Mouse (Mus musculus): ENCODE measurements around the gene Prkg2. TPM values are rescaled to one million over a fixed set of nuclear protein-coding genes. Genes with fewer than 3 reads are reported as not detected.

Gene Prkg2
- polyA plus RNA-seq, 1 experiment = not detected

DNA sequence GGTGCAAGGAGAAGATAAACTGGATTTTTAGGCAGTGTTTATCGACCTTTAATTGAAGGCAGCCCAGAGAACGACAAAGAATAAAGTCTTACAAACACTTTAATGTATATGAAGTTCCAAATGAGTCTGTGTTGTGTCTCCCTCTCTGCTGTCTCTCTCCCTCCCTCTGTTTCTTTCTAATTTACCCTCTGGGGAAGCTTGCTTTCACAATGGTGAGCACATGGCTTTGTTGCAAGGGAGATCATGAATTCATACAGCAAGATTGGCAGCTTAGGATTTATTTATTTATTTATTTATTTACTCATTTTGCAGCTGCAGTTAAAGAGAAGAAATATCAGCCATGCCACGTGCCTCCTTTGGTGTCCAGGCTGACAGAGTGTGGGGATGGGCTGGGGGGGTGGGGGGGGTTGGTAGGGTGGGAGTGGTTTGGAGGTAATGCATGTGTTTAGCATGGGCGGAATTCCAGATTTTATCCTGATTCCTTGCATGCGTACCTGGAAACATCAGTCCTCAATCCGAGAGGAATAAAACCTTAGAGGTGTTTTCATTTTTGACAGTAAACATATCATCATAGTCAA is 97.4 kb downstream of the Prkg2 start:
- H3K27ac ChIP-seq (ENCODE audit: insufficient read depth, low read depth, low read length) = no peak overlapping the region
- no peak overlapping the region for H3K4me3 ChIP-seq (ENCODE audit: insufficient read depth, low read depth, low read length)
- 80% methylated on average over 6 of the region's 6 CpGs for WGBS
- no peaks in the 10 kb centered on the region for H3K4me1 ChIP-seq (ENCODE audit: control insufficient read depth, insufficient read depth, low read length)
- no peak for TF ChIP-seq POLR2A (IDR thresholded peaks at IDR 0.05; ENCODE audit: insufficient read depth, low read depth, low read length)
- no peak for TF ChIP-seq CTCF (IDR thresholded peaks at IDR 0.05; ENCODE audit: insufficient read depth, low read depth, low read length)

DNA sequence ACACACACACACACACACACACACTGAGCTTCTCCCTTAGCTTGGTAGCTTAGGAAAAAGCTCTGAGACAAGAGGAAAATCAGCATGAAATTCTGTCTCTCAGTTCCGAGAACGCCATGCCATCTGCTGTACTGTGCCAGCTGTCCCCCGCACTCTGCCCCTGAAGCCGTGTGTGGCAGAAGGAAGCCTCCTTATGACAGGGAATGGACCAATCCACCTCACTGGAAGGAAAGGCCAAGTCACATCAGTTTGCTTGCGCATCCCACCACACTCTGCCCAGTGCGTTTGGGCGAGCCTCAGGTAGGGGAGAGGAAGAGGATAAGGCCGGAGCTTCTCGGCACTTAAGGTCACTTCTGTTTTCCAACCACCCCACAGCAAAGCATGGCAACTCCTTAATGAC is 98.0 kb downstream of the Prkg2 start:
- Histone ChIP-seq H3K4me3 (ENCODE audit: insufficient read depth, low read depth, low read length) (no peak overlapping the region), H3K4me1 (ENCODE audit: control insufficient read depth, insufficient read depth, low read length) (no peaks in the 10 kb centered on the region), H3K27ac (ENCODE audit: insufficient read depth, low read depth, low read length) (no peak overlapping the region)
- 92% methylated on average over 9 of the region's 9 CpGs for WGBS
- TF ChIP-seq POLR2A (IDR thresholded peaks at IDR 0.05; ENCODE audit: insufficient read depth, low read depth, low read length) (no peak), CTCF (IDR thresholded peaks at IDR 0.05; ENCODE audit: insufficient read depth, low read depth, low read length) (no peak)

DNA sequence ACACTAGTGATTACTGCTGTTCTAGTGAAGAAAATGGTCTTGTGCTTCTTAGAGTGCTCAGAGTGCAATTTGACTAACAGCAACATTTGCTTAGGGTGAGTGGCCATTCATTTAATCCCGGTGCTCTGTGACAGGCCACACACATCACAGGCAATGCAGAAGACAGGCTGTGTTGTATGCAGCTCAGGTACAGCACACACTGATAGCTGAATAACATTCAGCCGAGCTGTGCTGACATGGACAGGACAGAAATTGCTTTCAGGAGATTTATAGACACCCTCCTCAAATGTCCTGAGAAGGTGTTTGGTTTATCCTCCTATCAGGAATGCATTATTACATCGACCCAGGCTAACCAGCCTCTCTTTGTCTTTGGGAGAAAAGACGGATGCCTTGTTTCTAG is 99.3 kb downstream of the Prkg2 start:
- Histone ChIP-seq H3K4me3 (ENCODE audit: insufficient read depth, low read depth, low read length) (no peak overlapping the region), H3K27ac (ENCODE audit: insufficient read depth, low read depth, low read length) (no peak overlapping the region), H3K4me1 (ENCODE audit: control insufficient read depth, insufficient read depth, low read length) (no peaks in the 10 kb centered on the region)
- WGBS = 59% methylated on average over 4 of the region's 4 CpGs
- TF ChIP-seq CTCF (IDR thresholded peaks at IDR 0.05; ENCODE audit: insufficient read depth, low read depth, low read length) = no peak
- TF ChIP-seq POLR2A (IDR thresholded peaks at IDR 0.05; ENCODE audit: insufficient read depth, low read depth, low read length) = no peak

DNA sequence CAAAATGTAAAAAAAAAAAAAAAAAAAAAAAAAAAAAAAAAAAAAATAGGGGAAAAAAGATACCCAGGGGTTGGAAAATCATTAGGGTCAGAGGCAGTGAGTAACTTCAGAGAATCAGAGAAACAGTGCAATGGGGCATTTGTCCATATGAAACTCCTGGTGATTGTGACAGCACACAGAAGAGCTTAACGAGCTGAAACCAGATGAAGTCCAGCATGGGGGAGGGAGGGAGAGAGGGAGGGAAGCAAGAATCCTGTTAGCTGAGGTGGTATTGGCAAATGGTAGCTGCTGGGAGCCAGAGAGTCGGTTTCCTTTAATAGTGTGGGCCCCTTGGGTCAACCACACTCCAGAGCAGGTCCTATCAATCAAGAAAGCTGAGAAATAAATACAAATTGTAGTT is 100.5 kb downstream of the Prkg2 start:
- no peak overlapping the region for H3K27ac ChIP-seq (ENCODE audit: insufficient read depth, low read depth, low read length)
- WGBS = 66% methylated on average over 2 of the region's 2 CpGs
- no peak for TF ChIP-seq CTCF (IDR thresholded peaks at IDR 0.05; ENCODE audit: insufficient read depth, low read depth, low read length)
- TF ChIP-seq POLR2A (IDR thresholded peaks at IDR 0.05; ENCODE audit: insufficient read depth, low read depth, low read length) = no peak
- H3K4me3 ChIP-seq (ENCODE audit: insufficient read depth, low read depth, low read length) = no peak overlapping the region
- H3K4me1 ChIP-seq (ENCODE audit: control insufficient read depth, insufficient read depth, low read length) = no peaks in the 10 kb centered on the region

DNA sequence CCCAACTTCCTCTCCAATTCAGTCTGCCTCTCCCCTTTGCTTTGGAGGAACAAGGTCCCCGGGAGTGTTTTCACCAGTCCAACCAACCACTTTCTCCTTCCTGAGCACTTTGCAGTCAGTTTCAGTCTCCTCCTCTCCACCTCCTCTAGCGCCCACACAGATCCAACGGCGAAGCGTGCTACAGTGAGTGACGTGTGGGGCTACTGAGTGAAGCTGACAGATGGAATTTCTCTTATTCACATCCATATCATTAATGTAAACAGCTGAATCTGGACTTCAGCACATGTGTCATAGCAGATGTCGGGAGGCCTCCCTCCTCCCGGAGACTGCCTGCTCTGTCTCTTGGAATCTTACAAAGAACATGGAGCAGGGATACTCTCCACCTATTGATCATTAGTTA is 101.2 kb downstream of the Prkg2 start:
- no peaks in the 10 kb centered on the region for H3K4me1 ChIP-seq (ENCODE audit: control insufficient read depth, insufficient read depth, low read length)
- TF ChIP-seq CTCF (IDR thresholded peaks at IDR 0.05; ENCODE audit: insufficient read depth, low read depth, low read length) = no peak
- TF ChIP-seq POLR2A (IDR thresholded peaks at IDR 0.05; ENCODE audit: insufficient read depth, low read depth, low read length) = no peak
- WGBS = 82% methylated on average over 8 of the region's 8 CpGs

DNA sequence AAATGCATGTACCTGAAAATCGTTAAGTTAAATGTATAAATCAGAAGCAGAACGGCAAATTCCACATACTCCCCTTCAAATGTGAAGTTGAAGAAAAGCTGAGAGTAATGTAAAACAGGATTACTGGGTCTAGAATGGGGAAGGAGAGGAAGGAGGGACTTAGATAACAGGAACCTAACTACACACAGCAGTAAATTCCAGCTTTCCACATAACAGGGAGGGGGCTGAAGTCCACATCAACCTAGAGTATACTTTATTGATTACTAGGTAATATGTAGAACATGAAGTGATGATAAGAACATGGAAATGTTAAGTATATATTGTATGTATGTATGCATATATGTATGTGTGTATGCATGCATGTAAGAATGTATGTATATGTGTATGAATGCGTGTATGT is 114.2 kb downstream of the Prkg2 start:
- Histone ChIP-seq H3K27ac (ENCODE audit: insufficient read depth, low read depth, low read length) (no peak overlapping the region), H3K4me3 (ENCODE audit: insufficient read depth, low read depth, low read length) (no peak overlapping the region), H3K4me1 (ENCODE audit: control insufficient read depth, insufficient read depth, low read length) (no peaks in the 10 kb centered on the region)
- WGBS = 91% methylated on average over 3 of the region's 3 CpGs
- TF ChIP-seq POLR2A (IDR thresholded peaks at IDR 0.05; ENCODE audit: insufficient read depth, low read depth, low read length) = no peak
- TF ChIP-seq CTCF (IDR thresholded peaks at IDR 0.05; ENCODE audit: insufficient read depth, low read depth, low read length) = no peak

More for the DNA sequence above, 101.2 kb downstream of the Prkg2 start:
- H3K27ac ChIP-seq (ENCODE audit: insufficient read depth, low read depth, low read length) = no peak overlapping the region
- no peak overlapping the region for H3K4me3 ChIP-seq (ENCODE audit: insufficient read depth, low read depth, low read length)

DNA sequence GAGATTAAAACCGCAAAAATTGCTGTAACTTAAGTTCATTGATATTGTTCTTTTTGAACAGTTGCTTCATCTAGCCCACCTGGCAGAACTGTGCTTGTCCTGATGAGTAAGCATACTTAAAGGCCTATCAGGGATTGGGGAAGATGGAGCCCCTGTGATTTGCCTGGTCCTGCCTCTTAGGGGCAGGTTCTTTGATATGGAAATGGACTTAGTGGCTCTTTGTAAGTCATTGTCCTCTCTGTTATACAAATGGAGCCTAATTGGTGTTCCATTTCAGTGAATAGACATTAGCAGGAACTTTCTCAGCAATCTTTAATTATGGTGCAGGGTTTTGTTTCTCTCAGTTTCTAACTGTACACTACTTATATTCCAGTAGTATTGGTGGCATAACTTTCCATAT is 115.5 kb downstream of the Prkg2 start:
- Histone ChIP-seq H3K27ac (ENCODE audit: insufficient read depth, low read depth, low read length) (no peak overlapping the region), H3K4me1 (ENCODE audit: control insufficient read depth, insufficient read depth, low read length) (no peaks in the 10 kb centered on the region), H3K4me3 (ENCODE audit: insufficient read depth, low read depth, low read length) (no peak overlapping the region)
- TF ChIP-seq POLR2A (IDR thresholded peaks at IDR 0.05; ENCODE audit: insufficient read depth, low read depth, low read length) (no peak), CTCF (IDR thresholded peaks at IDR 0.05; ENCODE audit: insufficient read depth, low read depth, low read length) (no peak)
- WGBS = 47% methylated on average over 1 of the region's 1 CpGs

DNA sequence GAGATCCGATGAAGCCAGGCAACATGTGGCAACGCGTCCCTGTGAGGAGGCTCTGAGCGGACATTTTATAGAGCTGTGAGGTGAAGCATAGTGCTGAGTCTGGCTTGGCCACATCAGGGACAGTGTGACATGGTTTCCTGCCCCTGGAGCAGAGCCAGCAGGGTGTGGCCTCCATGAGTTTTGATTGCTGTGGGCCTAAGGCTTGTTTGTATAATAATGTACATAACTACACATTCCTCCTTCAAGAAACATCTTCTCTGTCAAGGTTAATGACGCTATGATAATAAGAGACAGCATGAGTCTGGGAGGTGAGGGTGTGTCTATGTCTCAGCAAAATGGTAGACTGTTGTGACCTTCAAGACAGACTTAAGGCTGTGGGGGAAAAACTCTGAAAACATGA is 118.4 kb downstream of the Prkg2 start:
- TF ChIP-seq CTCF (IDR thresholded peaks at IDR 0.05; ENCODE audit: insufficient read depth, low read depth, low read length) (no peak), POLR2A (IDR thresholded peaks at IDR 0.05; ENCODE audit: insufficient read depth, low read depth, low read length) (no peak)
- WGBS = 96% methylated on average over 5 of the region's 5 CpGs
- no peak overlapping the region for H3K27ac ChIP-seq (ENCODE audit: insufficient read depth, low read depth, low read length)
- no peaks in the 10 kb centered on the region for H3K4me1 ChIP-seq (ENCODE audit: control insufficient read depth, insufficient read depth, low read length)
- H3K4me3 ChIP-seq (ENCODE audit: insufficient read depth, low read depth, low read length) = no peak overlapping the region

DNA sequence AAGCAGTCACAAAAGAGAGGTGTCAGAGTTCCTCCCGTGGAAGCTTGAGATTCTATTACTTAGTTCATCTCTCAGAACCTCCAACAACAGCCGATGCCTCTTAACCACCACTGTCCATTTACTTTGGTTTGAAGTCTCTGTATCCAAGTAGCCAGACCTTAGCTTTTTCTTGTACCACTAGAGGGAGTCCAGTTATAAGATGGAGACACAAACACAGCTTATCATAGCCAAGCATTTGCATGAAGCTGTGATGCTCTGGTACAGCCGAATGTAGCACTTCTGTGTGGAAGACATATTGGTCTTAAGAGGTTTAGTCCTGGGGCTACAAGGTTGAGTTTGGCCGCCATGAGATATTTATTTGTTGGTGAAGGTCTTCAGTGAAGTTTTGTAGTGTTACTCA is 134.8 kb downstream of the Prkg2 start:
- no peak overlapping the region for H3K4me3 ChIP-seq (ENCODE audit: insufficient read depth, low read depth, low read length)
- no peak overlapping the region for H3K27ac ChIP-seq (ENCODE audit: insufficient read depth, low read depth, low read length)
- WGBS = 41% methylated on average over 4 of the region's 4 CpGs
- no peaks in the 10 kb centered on the region for H3K4me1 ChIP-seq (ENCODE audit: control insufficient read depth, insufficient read depth, low read length)
- TF ChIP-seq CTCF (IDR thresholded peaks at IDR 0.05; ENCODE audit: insufficient read depth, low read depth, low read length) = no peak
- TF ChIP-seq POLR2A (IDR thresholded peaks at IDR 0.05; ENCODE audit: insufficient read depth, low read depth, low read length) = no peak

DNA sequence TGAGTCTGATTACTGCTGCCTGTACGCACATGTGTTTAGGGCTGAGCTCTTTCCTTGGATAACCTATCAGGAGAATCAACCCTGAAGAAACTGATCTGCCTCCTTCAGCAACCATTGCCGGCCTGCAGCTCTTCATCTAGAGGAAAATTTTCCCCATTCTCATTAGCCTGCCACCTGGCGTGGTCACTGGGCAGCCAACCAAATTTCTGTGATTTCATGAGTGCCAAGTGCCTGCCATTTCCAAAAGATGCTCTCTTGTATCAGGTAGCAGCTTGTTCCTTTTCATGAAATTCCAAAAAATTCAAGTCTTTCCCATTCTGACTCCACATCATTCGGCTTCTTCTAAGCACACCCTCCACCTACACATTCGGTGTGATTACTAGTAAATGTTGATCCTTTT is 136.2 kb downstream of the Prkg2 start:
- 70% methylated on average over 5 of the region's 5 CpGs for WGBS
- Histone ChIP-seq H3K4me1 (ENCODE audit: control insufficient read depth, insufficient read depth, low read length) (no peaks in the 10 kb centered on the region), H3K4me3 (ENCODE audit: insufficient read depth, low read depth, low read length) (no peak overlapping the region), H3K27ac (ENCODE audit: insufficient read depth, low read depth, low read length) (no peak overlapping the region)
- no peak for TF ChIP-seq POLR2A (IDR thresholded peaks at IDR 0.05; ENCODE audit: insufficient read depth, low read depth, low read length)
- no peak for TF ChIP-seq CTCF (IDR thresholded peaks at IDR 0.05; ENCODE audit: insufficient read depth, low read depth, low read length)
